Mouse (Mus musculus): ENCODE measurements at regions not wholly inside any gene's neighbourhood (a gene's known extent, or its start where the extent isn't known, plus 50 kb on each side); places are given as distances from the start of the nearest gene placed in this dataset.

DNA sequence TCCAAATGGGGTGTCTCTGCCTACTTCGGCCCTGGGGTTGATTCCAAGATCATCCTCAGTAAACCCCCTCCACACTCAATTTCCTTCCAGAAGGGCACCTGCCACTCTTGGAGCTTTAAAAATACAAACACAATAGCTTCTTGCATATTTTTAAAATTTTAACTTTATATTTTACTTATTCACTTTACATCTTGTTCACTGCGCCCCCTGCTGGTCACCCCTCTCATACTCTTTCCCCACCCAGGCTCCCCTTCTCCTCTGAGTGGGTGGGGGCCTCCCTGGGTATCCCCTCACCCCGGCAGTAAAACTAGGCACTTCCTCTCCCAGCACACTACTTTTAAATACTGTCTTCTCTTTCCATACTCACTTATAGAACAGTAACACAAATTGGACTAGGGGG is 79.4 kb upstream of the Ubr2 start:
- Histone ChIP-seq H3K9ac (ENCODE audit: low read depth, poor library complexity, severe bottlenecking) (no peak overlapping the region), H3K27me3 (ENCODE audit: control insufficient read depth, insufficient read depth, low read length, poor library complexity, severe bottlenecking) (no peaks in the 10 kb centered on the region), H3K4me1 (ENCODE audit: control insufficient read depth, insufficient read depth, low read length) (no peaks in the 10 kb centered on the region), H3K9me3 (replicated peaks; ENCODE audit: control insufficient read depth, insufficient read depth, low read length, poor library complexity, severe bottlenecking) (peaks cover 2% of the 10 kb centered on the region; the same call in 1 of the 2 replicates), H3K27ac (ENCODE audit: insufficient read depth, low read length) (no peak overlapping the region), H3K36me3 (ENCODE audit: control insufficient read depth, insufficient read depth, low read length, poor library complexity, severe bottlenecking) (no peaks in the 10 kb centered on the region), H3K4me3 (ENCODE audit: low read depth, low read length) (no peak overlapping the region)
- TF ChIP-seq CTCF (IDR thresholded peaks at IDR 0.05; ENCODE audit: low read depth, low read length) (no peak), POLR2A (IDR thresholded peaks at IDR 0.05; ENCODE audit: insufficient read depth, low read length) (no peak), EP300 (IDR thresholded peaks at IDR 0.05; ENCODE audit: insufficient read depth, low read depth, low read length) (no peak)

DNA sequence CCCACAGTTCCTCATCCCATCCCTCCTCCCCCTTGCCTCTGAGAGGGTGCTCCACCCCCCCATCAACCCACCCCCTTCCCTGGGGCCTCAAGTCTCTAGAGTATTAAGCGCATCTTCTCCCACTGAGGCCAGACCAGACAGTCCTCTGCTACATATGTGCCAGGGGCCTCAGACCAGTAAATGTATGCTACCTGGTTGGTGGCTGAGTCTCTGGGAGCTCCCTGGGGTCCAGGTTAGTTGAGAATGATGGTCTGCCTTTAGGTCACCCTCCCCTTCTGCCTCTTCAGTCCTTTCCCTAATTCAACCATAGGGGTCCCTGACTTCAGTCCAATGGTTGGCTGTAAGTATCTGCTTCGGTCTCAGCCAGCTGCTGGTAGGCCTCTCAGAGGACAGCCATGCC is 58.9 kb upstream of the Ubr2 start:
- no peaks in the 10 kb centered on the region for H3K4me1 ChIP-seq (ENCODE audit: control insufficient read depth, insufficient read depth, low read length)
- H3K9me3 ChIP-seq (replicated peaks; ENCODE audit: control insufficient read depth, insufficient read depth, low read length, poor library complexity, severe bottlenecking), result no peaks in the 10 kb centered on the region; the same call in 1 of the 2 replicates
- H3K4me3 ChIP-seq (ENCODE audit: low read depth, low read length), result no peak overlapping the region
- no peak overlapping the region for H3K27ac ChIP-seq (ENCODE audit: insufficient read depth, low read length)
- TF ChIP-seq CTCF (IDR thresholded peaks at IDR 0.05; ENCODE audit: low read depth, low read length) (no peak), POLR2A (IDR thresholded peaks at IDR 0.05; ENCODE audit: insufficient read depth, low read length) (no peak), EP300 (IDR thresholded peaks at IDR 0.05; ENCODE audit: insufficient read depth, low read depth, low read length) (no peak)
- H3K27me3 ChIP-seq (ENCODE audit: control insufficient read depth, insufficient read depth, low read length, poor library complexity, severe bottlenecking), result no peaks in the 10 kb centered on the region; the same call in 1 of the 2 replicates
- no peak overlapping the region for H3K9ac ChIP-seq (ENCODE audit: low read depth, poor library complexity, severe bottlenecking)
- H3K36me3 ChIP-seq (ENCODE audit: control insufficient read depth, insufficient read depth, low read length, poor library complexity, severe bottlenecking), result no peaks in the 10 kb centered on the region

DNA sequence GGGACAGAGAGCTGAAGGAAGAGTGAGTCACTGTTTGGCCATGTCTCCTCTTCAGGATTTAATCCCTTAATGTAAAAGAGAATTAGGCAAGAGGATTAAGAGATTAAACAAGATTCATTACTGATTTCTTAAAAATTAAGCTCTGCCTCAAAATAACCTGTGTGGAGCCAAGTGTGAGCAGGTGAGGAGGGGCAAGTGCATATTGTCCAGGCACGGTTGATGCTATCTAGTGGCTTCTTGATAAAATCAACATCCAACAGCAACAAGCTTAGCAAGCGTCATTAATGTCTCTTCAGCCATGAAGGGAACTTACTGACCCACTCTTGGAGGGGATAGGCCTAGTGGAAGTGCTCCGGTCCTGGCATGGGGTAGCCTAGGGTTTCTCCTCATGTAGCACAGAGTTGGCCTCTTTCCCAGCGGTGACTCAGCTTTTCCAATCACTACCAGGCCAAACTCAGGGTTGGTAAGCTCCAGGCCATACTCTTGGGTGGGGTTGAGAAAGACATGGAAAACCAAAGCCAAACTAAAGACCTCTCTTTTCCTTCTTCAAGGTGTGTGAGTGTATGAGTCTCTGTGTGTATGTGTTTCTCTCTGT is 55.0 kb upstream of the Ubr2 start:
- TF ChIP-seq POLR2A (IDR thresholded peaks at IDR 0.05; ENCODE audit: insufficient read depth, low read length) (no peak), EP300 (IDR thresholded peaks at IDR 0.05; ENCODE audit: insufficient read depth, low read depth, low read length) (no peak), CTCF (IDR thresholded peaks at IDR 0.05; ENCODE audit: low read depth, low read length) (no peak)
- H3K27ac ChIP-seq (ENCODE audit: insufficient read depth, low read length), result no peak overlapping the region
- no peaks in the 10 kb centered on the region for H3K27me3 ChIP-seq (ENCODE audit: control insufficient read depth, insufficient read depth, low read length, poor library complexity, severe bottlenecking)
- no peak overlapping the region for H3K4me3 ChIP-seq (ENCODE audit: low read depth, low read length)
- H3K36me3 ChIP-seq (ENCODE audit: control insufficient read depth, insufficient read depth, low read length, poor library complexity, severe bottlenecking), result no peaks in the 10 kb centered on the region
- no peak overlapping the region for H3K9ac ChIP-seq (ENCODE audit: low read depth, poor library complexity, severe bottlenecking)
- no peaks in the 10 kb centered on the region for H3K9me3 ChIP-seq (replicated peaks; ENCODE audit: control insufficient read depth, insufficient read depth, low read length, poor library complexity, severe bottlenecking)
- no peaks in the 10 kb centered on the region for H3K4me1 ChIP-seq (ENCODE audit: control insufficient read depth, insufficient read depth, low read length)

DNA sequence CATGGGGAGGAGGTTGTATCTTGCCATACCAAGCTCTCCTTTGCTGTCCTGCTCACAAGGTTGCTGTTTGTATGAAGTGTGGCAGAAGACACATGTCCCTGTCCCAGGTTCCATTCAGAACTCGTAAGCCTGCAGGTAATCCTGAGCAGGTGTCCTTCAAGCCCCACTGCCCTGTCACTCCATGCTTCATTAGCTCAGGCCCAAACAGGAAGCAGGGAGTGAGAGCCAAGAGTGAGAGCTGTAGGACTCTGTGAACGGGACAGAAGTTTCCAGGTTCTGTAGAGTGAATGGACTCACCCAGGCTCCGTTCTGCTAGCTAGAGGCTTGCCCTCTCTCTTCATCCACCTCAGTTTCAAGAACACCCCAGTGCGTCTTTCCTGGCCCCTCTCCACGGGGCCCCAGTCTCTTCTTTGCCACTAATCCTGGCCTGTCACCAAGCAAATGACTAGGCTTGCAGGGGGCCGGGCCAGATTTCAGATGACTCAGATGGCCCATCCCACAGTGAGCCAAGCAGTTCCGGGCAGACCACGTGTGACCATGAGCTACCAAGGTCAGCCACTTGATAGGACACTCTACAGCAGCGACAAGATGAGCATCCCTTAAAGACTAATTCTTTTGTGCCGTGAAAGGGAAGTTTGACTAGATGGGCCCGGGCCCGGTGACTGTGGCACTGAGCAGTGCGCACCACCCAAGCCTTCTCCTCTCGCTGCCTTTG is 54.4 kb upstream of the Ubr2 start:
- H3K27ac ChIP-seq (ENCODE audit: insufficient read depth, low read length), result no peak overlapping the region
- H3K4me3 ChIP-seq (ENCODE audit: low read depth, low read length), result no peak overlapping the region
- no peaks in the 10 kb centered on the region for H3K36me3 ChIP-seq (ENCODE audit: control insufficient read depth, insufficient read depth, low read length, poor library complexity, severe bottlenecking)
- no peaks in the 10 kb centered on the region for H3K9me3 ChIP-seq (replicated peaks; ENCODE audit: control insufficient read depth, insufficient read depth, low read length, poor library complexity, severe bottlenecking)
- H3K4me1 ChIP-seq (ENCODE audit: control insufficient read depth, insufficient read depth, low read length), result no peaks in the 10 kb centered on the region
- H3K9ac ChIP-seq (ENCODE audit: low read depth, poor library complexity, severe bottlenecking), result no peak overlapping the region
- TF ChIP-seq CTCF (IDR thresholded peaks at IDR 0.05; ENCODE audit: low read depth, low read length) (no peak), EP300 (IDR thresholded peaks at IDR 0.05; ENCODE audit: insufficient read depth, low read depth, low read length) (no peak), POLR2A (IDR thresholded peaks at IDR 0.05; ENCODE audit: insufficient read depth, low read length) (no peak)
- no peaks in the 10 kb centered on the region for H3K27me3 ChIP-seq (ENCODE audit: control insufficient read depth, insufficient read depth, low read length, poor library complexity, severe bottlenecking)

DNA sequence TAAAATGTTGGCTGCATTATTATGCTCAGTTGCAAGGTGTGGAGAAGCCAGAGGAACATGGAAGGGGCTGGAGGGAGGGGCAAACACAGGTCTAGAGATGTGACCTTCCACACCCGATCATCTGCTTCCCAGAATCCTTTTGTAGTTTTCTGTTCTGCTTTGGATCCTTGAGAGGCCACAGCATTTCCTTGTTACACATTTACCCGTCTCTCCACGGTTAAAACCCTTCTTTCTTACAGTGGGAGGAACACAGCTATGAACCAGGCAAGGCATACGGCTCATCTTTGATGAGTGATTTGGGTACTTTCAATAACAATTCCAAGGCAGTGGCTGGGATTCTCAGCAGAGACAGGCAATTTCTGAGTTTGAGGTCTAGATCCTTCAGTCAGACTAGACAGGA is 53.6 kb upstream of the Ubr2 start:
- Histone ChIP-seq H3K4me3 (ENCODE audit: low read depth, low read length) (no peak overlapping the region), H3K27ac (ENCODE audit: insufficient read depth, low read length) (no peak overlapping the region), H3K9ac (ENCODE audit: low read depth, poor library complexity, severe bottlenecking) (no peak overlapping the region), H3K4me1 (ENCODE audit: control insufficient read depth, insufficient read depth, low read length) (no peaks in the 10 kb centered on the region), H3K27me3 (ENCODE audit: control insufficient read depth, insufficient read depth, low read length, poor library complexity, severe bottlenecking) (no peaks in the 10 kb centered on the region), H3K36me3 (ENCODE audit: control insufficient read depth, insufficient read depth, low read length, poor library complexity, severe bottlenecking) (no peaks in the 10 kb centered on the region), H3K9me3 (replicated peaks; ENCODE audit: control insufficient read depth, insufficient read depth, low read length, poor library complexity, severe bottlenecking) (no peaks in the 10 kb centered on the region)
- no peak for TF ChIP-seq EP300 (IDR thresholded peaks at IDR 0.05; ENCODE audit: insufficient read depth, low read depth, low read length)
- no peak for TF ChIP-seq CTCF (IDR thresholded peaks at IDR 0.05; ENCODE audit: low read depth, low read length)
- no peak for TF ChIP-seq POLR2A (IDR thresholded peaks at IDR 0.05; ENCODE audit: insufficient read depth, low read length)

DNA sequence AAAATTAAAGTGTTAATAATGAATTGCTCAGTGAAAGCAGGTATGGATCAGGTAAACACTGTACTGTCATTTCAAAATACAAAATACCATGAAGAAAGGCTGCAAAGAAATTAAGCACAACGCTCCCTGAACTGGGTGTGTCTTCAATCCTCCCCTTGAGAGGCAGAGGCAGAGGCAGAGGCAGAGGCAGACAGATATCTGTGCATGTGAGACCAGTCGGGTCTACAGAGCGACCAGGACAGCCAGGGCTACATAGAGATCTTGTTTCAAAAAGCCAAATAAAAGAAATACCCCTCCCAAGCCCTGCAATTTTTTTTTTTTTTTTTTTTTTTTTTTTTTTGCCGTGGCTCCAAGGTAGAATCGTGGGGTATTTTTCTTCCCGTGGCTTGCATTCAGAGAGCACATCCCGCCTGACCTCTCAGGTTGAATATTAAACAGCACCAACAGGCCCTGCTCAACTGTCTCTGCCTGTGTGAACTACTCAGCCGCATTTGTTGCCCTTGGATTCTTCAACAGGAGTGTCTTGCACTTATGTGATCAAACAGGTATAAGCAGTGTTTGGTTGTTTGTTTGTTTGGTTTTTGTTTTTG is 50.8 kb upstream of the Ubr2 start:
- Histone ChIP-seq H3K27ac (ENCODE audit: insufficient read depth, low read length) (no peak overlapping the region), H3K9me3 (replicated peaks; ENCODE audit: control insufficient read depth, insufficient read depth, low read length, poor library complexity, severe bottlenecking) (peaks cover 4% of the 10 kb centered on the region), H3K4me1 (ENCODE audit: control insufficient read depth, insufficient read depth, low read length) (no peaks in the 10 kb centered on the region), H3K4me3 (ENCODE audit: low read depth, low read length) (no peak overlapping the region), H3K9ac (ENCODE audit: low read depth, poor library complexity, severe bottlenecking) (no peak overlapping the region), H3K27me3 (ENCODE audit: control insufficient read depth, insufficient read depth, low read length, poor library complexity, severe bottlenecking) (no peaks in the 10 kb centered on the region), H3K36me3 (ENCODE audit: control insufficient read depth, insufficient read depth, low read length, poor library complexity, severe bottlenecking) (no peaks in the 10 kb centered on the region)
- TF ChIP-seq CTCF (IDR thresholded peaks at IDR 0.05; ENCODE audit: low read depth, low read length) (no peak), POLR2A (IDR thresholded peaks at IDR 0.05; ENCODE audit: insufficient read depth, low read length) (no peak), EP300 (IDR thresholded peaks at IDR 0.05; ENCODE audit: insufficient read depth, low read depth, low read length) (no peak)
